Mouse (Mus musculus) MEL (cell line): Measurements from ENCODE around the gene Cep72. TPM values are rescaled to one million over a fixed set of nuclear protein-coding genes. Genes with fewer than 3 reads are reported as not detected.
A peak's percentile ranks its signal among the peaks of the same experiment; 100 is the strongest.

Experiments
- DNase-seq: peaks from one replicate; pipeline ENCODE4 v3.0.0; 2011; ENCODE audit warnings: low read depth, low spot score
- H3K27ac ChIP-seq: 2 replicates; pipeline ENCODE4 v1.5.1; 2012; ENCODE audit warnings: low read depth, mild to moderate bottlenecking, control low read depth, low read length, moderate library complexity; ENCODE audit not compliant: control insufficient read depth
- H3K27me3 ChIP-seq, 2 experiments: fragments of 150-350 bp in 1 of 2; sonication (generic) in 1 of 2; 2 replicates each; pipeline ENCODE4 v1.6.1; 2012; ENCODE audit warnings: low read length in 2 of 2, mild to moderate bottlenecking in 2 of 2, improper control_type of control experiment in 1 of 2, moderate library complexity in 1 of 2; ENCODE audit not compliant: insufficient read depth in 2 of 2, control insufficient read depth in 1 of 2
- H3K36me3 ChIP-seq, 2 experiments: 2 replicates each; pipeline ENCODE4 v1.6.1; 2012 to 2014; ENCODE audit warnings: low read length in 2 of 2, improper control_type of control experiment in 1 of 2, inconsistent platforms in 1 of 2, mild to moderate bottlenecking in 1 of 2; ENCODE audit not compliant: insufficient read depth in 2 of 2, control insufficient read depth in 1 of 2
- H3K4me1 ChIP-seq, 2 experiments: fragments of 150-350 bp in 1 of 2; sonication (generic) in 1 of 2; 2 replicates each; pipeline ENCODE4 v1.6.1; 2012; ENCODE audit warnings: low read length in 2 of 2, improper control_type of control experiment in 1 of 2, mild to moderate bottlenecking in 1 of 2; ENCODE audit not compliant: insufficient read depth in 2 of 2, control insufficient read depth in 1 of 2
- H3K4me3 ChIP-seq, 2 experiments: fragments of 150-350 bp in 1 of 2; sonication (generic) in 1 of 2; 2 replicates each; pipeline ENCODE4 v1.5.1; 2012; ENCODE audit warnings: low read depth in 2 of 2, low read length in 2 of 2, mild to moderate bottlenecking in 2 of 2, moderate library complexity in 2 of 2, control low read depth in 1 of 2, improper control_type of control experiment in 1 of 2; ENCODE audit not compliant: control insufficient read depth in 1 of 2, insufficient read depth in 1 of 2
- H3K79me2 ChIP-seq: 2 replicates; pipeline ENCODE4 v1.6.1; 2012; ENCODE audit warnings: mild to moderate bottlenecking, low read length, moderate library complexity; ENCODE audit not compliant: control insufficient read depth, poor library complexity, insufficient read depth
- H3K9ac ChIP-seq: 2 replicates; pipeline ENCODE4 v1.6.1; 2012; ENCODE audit warnings: low read depth, mild to moderate bottlenecking, control low read depth, low read length, moderate library complexity; ENCODE audit not compliant: control insufficient read depth, poor library complexity, severe bottlenecking
- H3K9me3 ChIP-seq: fragments of 150-350 bp; sonication (generic); replicated peaks from 2 replicates; pipeline ENCODE4 v1.6.1; 2012; ENCODE audit warnings: mild to moderate bottlenecking, low read length, improper control_type of control experiment, moderate library complexity; ENCODE audit not compliant: insufficient read depth
- BHLHE40 ChIP-seq: IDR thresholded peaks from 2 replicates; pipeline ENCODE4 v1.6.1; 2012; ENCODE audit warnings: low read depth, mild to moderate bottlenecking, inconsistent platforms, low read length, improper control_type of control experiment, borderline replicate concordance
- CHD1 ChIP-seq: IDR thresholded peaks from 2 replicates; pipeline ENCODE4 v1.6.1; 2012; ENCODE audit warnings: low read depth, mild to moderate bottlenecking, inconsistent platforms, low read length, improper control_type of control experiment
- ELF1 ChIP-seq: IDR thresholded peaks from 2 replicates; pipeline ENCODE4 v1.6.1; 2014; ENCODE audit warnings: low read depth, mild to moderate bottlenecking, inconsistent platforms, low read length, improper control_type of control experiment, moderate library complexity
- GATA1 ChIP-seq: IDR thresholded peaks from 2 replicates; pipeline ENCODE4 v1.6.1; 2011; ENCODE audit warnings: low read depth, low read length, improper control_type of control experiment
- JUND ChIP-seq: IDR thresholded peaks from 2 replicates; pipeline ENCODE4 v1.6.1; 2011; ENCODE audit warnings: low read depth, mild to moderate bottlenecking, improper control_type of control experiment, low read length
- MAFK ChIP-seq: IDR thresholded peaks from 2 replicates; pipeline ENCODE4 v1.6.1; 2011; ENCODE audit warnings: low read depth, mild to moderate bottlenecking, low read length, improper control_type of control experiment, borderline replicate concordance
- MAZ ChIP-seq: IDR thresholded peaks from 2 replicates; pipeline ENCODE4 v1.6.1; 2012; ENCODE audit warnings: low read depth, mild to moderate bottlenecking, inconsistent platforms, low read length, improper control_type of control experiment
- MEF2A ChIP-seq: IDR thresholded peaks from 2 replicates; pipeline ENCODE4 v1.6.1; 2014; ENCODE audit warnings: low read depth, mild to moderate bottlenecking, inconsistent platforms, low read length, improper control_type of control experiment; ENCODE audit not compliant: poor library complexity, insufficient replicate concordance, severe bottlenecking; ENCODE audit errors: extremely low read depth
- MYB ChIP-seq: IDR thresholded peaks from 2 replicates; pipeline ENCODE4 v1.6.1; 2011; ENCODE audit warnings: mild to moderate bottlenecking, low read depth, low read length, improper control_type of control experiment
- NRF1 ChIP-seq: IDR thresholded peaks from 2 replicates; pipeline ENCODE4 v1.6.1; 2014; ENCODE audit warnings: low read depth, mild to moderate bottlenecking, inconsistent platforms, low read length, improper control_type of control experiment, moderate library complexity; ENCODE audit not compliant: poor library complexity, insufficient read depth, severe bottlenecking
- POLR2A ChIP-seq, 2 experiments: IDR thresholded peaks; 2 replicates each; pipeline ENCODE4 v1.6.1; 2011 to 2012; ENCODE audit warnings: low read length in 2 of 2, mild to moderate bottlenecking in 2 of 2, control low read depth in 1 of 2, improper control_type of control experiment in 1 of 2, low read depth in 1 of 2, moderate library complexity in 1 of 2; ENCODE audit not compliant: control insufficient read depth in 1 of 2, insufficient read depth in 1 of 2, poor library complexity in 1 of 2
- POLR2AphosphoS5 ChIP-seq: IDR thresholded peaks from 2 replicates; pipeline ENCODE4 v1.6.1; 2012; ENCODE audit warnings: low read depth, borderline replicate concordance, mild to moderate bottlenecking, inconsistent platforms, low read length, moderate library complexity, mixed read lengths
- RCOR1 ChIP-seq: IDR thresholded peaks from 2 replicates; pipeline ENCODE4 v1.6.1; 2012; ENCODE audit warnings: low read depth, mild to moderate bottlenecking, inconsistent platforms, low read length, improper control_type of control experiment
- SIN3A ChIP-seq: IDR thresholded peaks from 2 replicates; pipeline ENCODE4 v1.6.1; 2012; ENCODE audit warnings: low read length, improper control_type of control experiment, inconsistent platforms
- TBP ChIP-seq: IDR thresholded peaks from 2 replicates; pipeline ENCODE4 v1.8.0; 2011; ENCODE audit warnings: low read depth, low read length, improper control_type of control experiment
- TCF12 ChIP-seq: IDR thresholded peaks from 2 replicates; pipeline ENCODE4 v1.6.1; 2014; ENCODE audit warnings: low read depth, mild to moderate bottlenecking, inconsistent platforms, low read length, improper control_type of control experiment, moderate library complexity
- UBTF ChIP-seq: IDR thresholded peaks from 2 replicates; pipeline ENCODE4 v1.6.1; 2012; ENCODE audit warnings: low read depth, mild to moderate bottlenecking, inconsistent platforms, low read length, improper control_type of control experiment, moderate library complexity, borderline replicate concordance; ENCODE audit not compliant: insufficient read depth
- ZC3H11A ChIP-seq: IDR thresholded peaks from 2 replicates; pipeline ENCODE4 v1.6.1; 2012; ENCODE audit warnings: low read depth, mild to moderate bottlenecking, inconsistent platforms, low read length, improper control_type of control experiment
- ZKSCAN1 ChIP-seq: IDR thresholded peaks from 2 replicates; pipeline ENCODE4 v1.6.1; 2012; ENCODE audit warnings: low read depth, mild to moderate bottlenecking, inconsistent platforms, low read length, improper control_type of control experiment, moderate library complexity
- polyA plus RNA-seq, 2 experiments: library from polyadenylated mRNA; stranded (reverse) in 1 of 2; unstranded in 1 of 2; fragments of >175 nt in 1 of 2; fragments of >200 nt in 1 of 2; gene quantifications; 2 replicates each; pipeline versions ENCODE4 v1.2.1 to v1.2.4; 2012; ENCODE audit warnings: low replicate concordance in 2 of 2, low read depth in 1 of 2; ENCODE audit not compliant: insufficient read length in 2 of 2, insufficient read depth in 1 of 2, missing spikeins in 1 of 2
- total RNA-seq: library from RNA; depleted of rRNA; stranded (reverse); fragments of 300-350 nt; gene quantifications from 2 replicates; pipeline ENCODE4 v1.2.3, GENCODE M21; 2012

Cep72 gene
- total and polyA plus RNA-seq, 3 experiments: 2.2 to 7.0 TPM; not detected in 1

GRCm38 (mm10) chr13:74073369-74073768 lies 11.3 kb upstream of the Cep72 start:
- H3K27me3 ChIP-seq: no peaks in the 10 kb centered on the region

DNA sequence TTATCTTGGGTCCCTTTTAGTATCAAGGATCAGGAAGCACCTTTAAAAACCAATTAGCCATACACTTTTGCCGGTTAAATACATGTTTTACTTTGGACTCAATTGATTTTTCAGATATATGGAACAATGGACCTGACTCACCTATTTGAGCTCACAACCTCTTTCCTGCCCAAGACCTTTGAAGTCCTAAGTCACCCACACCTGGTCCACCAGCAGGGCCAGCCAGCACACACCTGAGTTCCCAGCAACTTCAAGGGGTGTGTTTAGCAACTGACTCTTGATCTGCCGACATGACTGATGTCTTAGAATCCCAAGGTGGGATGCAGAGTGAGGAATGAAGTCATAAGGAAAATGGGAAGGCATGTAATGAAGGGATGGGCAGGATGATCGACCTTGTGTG lies 9.6 kb upstream of the Cep72 start:
- TF ChIP-seq TBP: no peak
- TF ChIP-seq SIN3A: 0 out of 2 replicates have a peak, but pooled peaks have one; percentile 7
- TF ChIP-seq, all 39 proteins: peak for 1
- H3K27ac ChIP-seq: no peak overlapping the region; the same call in 1 of the 2 replicates
- no peak overlapping the region for H3K4me3 ChIP-seq
- H3K79me2 ChIP-seq: no peaks in the 10 kb centered on the region
- peak; percentile 10 for DNase-seq
- no peaks in the 10 kb centered on the region for H3K27me3 ChIP-seq
- peaks cover 0 to 13% of the 10 kb centered on the region in 2 experiments; a peak in 2 of 4 replicates for H3K36me3 ChIP-seq
- no peaks in the 10 kb centered on the region for H3K9me3 ChIP-seq
- no peak overlapping the region for H3K9ac ChIP-seq
- H3K4me1 ChIP-seq: peaks cover 15 to 21% of the 10 kb centered on the region in 2 experiments; a peak in 3 of 4 replicates

More at GRCm38 (mm10) chr13:74073369-74073768, 11.3 kb upstream of the Cep72 start:
- TF ChIP-seq ELF1 (no peak), JUND (no peak), RCOR1 (no peak), GATA1 (no peak), NRF1 (no peak), UBTF (no peak), MAFK (no peak), MEF2A (no peak), POLR2AphosphoS5 (no peak), MAZ (no peak), POLR2A (IDR thresholded peaks at IDR 0.05; ENCODE audit: control insufficient read depth in 1 of 2, insufficient read depth in 1 of 2, low read depth in 1 of 2, low read length in 2 of 2, poor library complexity in 1 of 2) (no peak), ZC3H11A (no peak), TBP (no peak), BHLHE40 (no peak), CHD1 (no peak), TCF12 (no peak), ZKSCAN1 (no peak), SIN3A (no peak), MYB (no peak)
- TF ChIP-seq, all 39 proteins: peak for 0
- no peak for DNase-seq
- no peaks in the 10 kb centered on the region for H3K79me2 ChIP-seq
- H3K9me3 ChIP-seq: no peaks in the 10 kb centered on the region
- H3K9ac ChIP-seq: no peak overlapping the region
- peaks cover 0 to 13% of the 10 kb centered on the region in 2 experiments; a peak in 2 of 4 replicates for H3K36me3 ChIP-seq
- H3K27ac ChIP-seq: no peak overlapping the region
- no peak overlapping the region for H3K4me3 ChIP-seq
- peaks cover 15 to 21% of the 10 kb centered on the region in 2 experiments; a peak in 3 of 4 replicates for H3K4me1 ChIP-seq
